Mouse (Mus musculus): ENCODE results near the gene Pdk1. TPM values are rescaled to one million over a fixed set of nuclear protein-coding genes. Genes with fewer than 3 reads are reported as not detected.
A peak's percentile ranks its signal among the peaks of the same experiment; 100 is the strongest.

Pdk1 gene
- polyA plus RNA-seq, 1 experiment: 14.1 TPM

DNA sequence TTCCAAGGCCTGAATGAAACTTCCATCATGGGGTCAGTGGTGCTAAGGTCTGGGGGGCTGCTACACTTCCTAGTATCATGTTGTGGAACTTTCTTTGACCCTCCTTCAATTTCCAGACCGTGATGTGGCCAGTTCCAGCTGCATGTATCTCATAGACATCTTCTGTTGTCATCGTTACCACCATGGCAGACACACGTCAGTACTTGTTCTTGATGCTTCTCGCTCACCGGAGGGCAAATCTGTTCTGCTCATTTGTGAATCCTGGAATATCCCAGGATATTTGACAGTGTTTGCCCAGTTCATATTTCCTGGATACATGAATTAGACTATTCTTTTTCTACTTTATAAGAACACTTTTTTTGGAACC lies 68.7 kb downstream of the Pdk1 start:
- DNase-seq (ENCODE audit: low read depth): no peak
- no peak for TF ChIP-seq CTCF (IDR thresholded peaks at IDR 0.05; ENCODE audit: borderline replicate concordance, extremely low read depth, insufficient read depth, insufficient read length)
- TF ChIP-seq POLR2A (IDR thresholded peaks at IDR 0.05; ENCODE audit: borderline replicate concordance, extremely low read depth, insufficient read depth, insufficient read length, poor library complexity, severe bottlenecking): no peak

- DNase-seq (ENCODE audit: low read depth): peak; percentile 74
- TF ChIP-seq POLR2A (IDR thresholded peaks at IDR 0.05; ENCODE audit: borderline replicate concordance, extremely low read depth, insufficient read depth, insufficient read length, poor library complexity, severe bottlenecking) (no peak), CTCF (IDR thresholded peaks at IDR 0.05; ENCODE audit: borderline replicate concordance, extremely low read depth, insufficient read depth, insufficient read length) (no peak)
Measured at GRCm38 (mm10) chr2:71951212-71951611, 78.2 kb downstream of the Pdk1 start.

Other genes with a start within 250 kb of the Pdk1 start
- gene Itga6, start 127.6 kb upstream of the Pdk1 start, polyA plus RNA-seq (2012; rRNA removed): 30.7 and 36.8 TPM in 2 replicates
- gene Rapgef4, start 108.0 kb downstream of the Pdk1 start, polyA plus RNA-seq (2012; rRNA removed): 16.2 and 20.4 TPM in 2 replicates